Mouse (Mus musculus) forebrain, embryonic 11.5 days (tissue): ENCODE measurements around the gene Pyurf. TPM values are rescaled to one million over a fixed set of nuclear protein-coding genes. Genes with fewer than 3 reads are reported as not detected.

Experiments used
- ATAC-seq: fragments of 200-750 bp; cut with Nextera tagmentation; replicated peaks from 2 replicates; pipeline ENCODE4 v1.8.0; 2017; ENCODE audit warnings: moderate TSS enrichment; ENCODE audit not compliant: low FRiP score
- DNase-seq: peaks from one replicate; pipeline ENCODE4 v3.0.0-alpha.2; 2017; ENCODE audit warnings: low spot score
- H3K27ac ChIP-seq: fragments of 300-500 bp; sonication (generic); 2 replicates; pipeline ENCODE4 v1.5.1; 2014; ENCODE audit warnings: low read depth, low read length
- H3K27me3 ChIP-seq: fragments of 300-500 bp; sonication (generic); 2 replicates; pipeline ENCODE4 v1.6.1; 2014; ENCODE audit warnings: mild to moderate bottlenecking, low read length, mixed read lengths; ENCODE audit not compliant: control insufficient read depth, insufficient read depth
- H3K36me3 ChIP-seq: fragments of 300-500 bp; sonication (generic); 2 replicates; pipeline ENCODE4 v1.6.1; 2014; ENCODE audit warnings: mild to moderate bottlenecking, low read length, moderate library complexity, mixed read lengths; ENCODE audit not compliant: control insufficient read depth, insufficient read depth
- H3K4me1 ChIP-seq: fragments of 300-500 bp; sonication (generic); replicated peaks from 2 replicates; pipeline ENCODE4 v1.6.1; 2014; ENCODE audit warnings: low read length, mixed read lengths; ENCODE audit not compliant: control insufficient read depth, insufficient read depth
- H3K4me2 ChIP-seq: fragments of 300-500 bp; sonication (generic); 2 replicates; pipeline ENCODE4 v1.6.1; 2014; ENCODE audit warnings: low read depth, mild to moderate bottlenecking, low read length, moderate library complexity, mixed read lengths; ENCODE audit not compliant: severe bottlenecking
- H3K4me3 ChIP-seq: fragments of 300-500 bp; sonication (generic); 2 replicates; pipeline ENCODE4 v1.5.1; 2014; ENCODE audit warnings: low read depth, low read length
- H3K9ac ChIP-seq: fragments of 300-500 bp; sonication (generic); 2 replicates; pipeline ENCODE4 v1.6.1; 2014; ENCODE audit warnings: low read length
- H3K9me3 ChIP-seq: fragments of 300-500 bp; sonication (generic); 2 replicates; pipeline ENCODE4 v1.6.1; 2016; ENCODE audit warnings: low read length, mixed read lengths; ENCODE audit not compliant: control insufficient read depth
- WGBS: fragments of 180-500 bp; shearing (Covaris S2); extraction: QIAGEN DNeasy Blood & Tissue Kit; methylation state at CpG from one replicate; pipeline ENCODE4 v1.1.7; 2014; 5-methylcytosine and 5-hydroxymethylcytosine counted together
- polyA plus RNA-seq: library from polyadenylated mRNA; unstranded; fragments of >200 nt; fragmentation: Nextera tagmentation; extraction: Ambion mirVana; gene quantifications from 2 replicates; pipeline ENCODE4 v1.2.1, GENCODE M21; 2014

Gene Pyurf
- polyA plus RNA-seq, 1 experiment from 2014 or later, result 15.8 TPM

GRCm38 (mm10) chr6:57693116-57693515, 1.2 kb upstream of the Pyurf start:
- no peaks in the 10 kb centered on the region for H3K4me1 ChIP-seq
- no peak for DNase-seq
- ATAC-seq, result no peak
- H3K9me3 ChIP-seq, result no peaks in the 10 kb centered on the region
- H3K9ac ChIP-seq, result no peak overlapping the region
- H3K4me3 ChIP-seq, result no peak overlapping the region
- no peak overlapping the region for H3K27ac ChIP-seq
- 84% methylated on average over 3 of the region's 3 CpGs for whole genome bisulfite sequencing
- no peaks in the 10 kb centered on the region for H3K27me3 ChIP-seq
- H3K4me2 ChIP-seq, result no peak overlapping the region
- no peaks in the 10 kb centered on the region for H3K36me3 ChIP-seq

GRCm38 (mm10) chr6:57684156-57684555, 7.7 kb downstream of the Pyurf start:
- no peaks in the 10 kb centered on the region for H3K4me1 ChIP-seq

GRCm38 (mm10) chr6:57661295-57661694, 30.6 kb downstream of the Pyurf start:
- Histone ChIP-seq H3K36me3 (no peaks in the 10 kb centered on the region), H3K27ac (no peak overlapping the region), H3K9ac (no peak overlapping the region), H3K4me2 (no peak overlapping the region), H3K4me3 (no peak overlapping the region), H3K9me3 (no peaks in the 10 kb centered on the region), H3K27me3 (no peaks in the 10 kb centered on the region), H3K4me1 (no peaks in the 10 kb centered on the region)
- WGBS, result 87% methylated on average over 4 of the region's 4 CpGs
- no peak for DNase-seq
- ATAC-seq, result no peak

More at GRCm38 (mm10) chr6:57684156-57684555, 7.7 kb downstream of the Pyurf start:
- H3K4me3 ChIP-seq, result no peak overlapping the region
- H3K27ac ChIP-seq, result no peak overlapping the region
- 83% methylated on average over 1 of the region's 1 CpGs for WGBS
- H3K4me2 ChIP-seq, result no peak overlapping the region
- DNase-seq (no peak), ATAC-seq (no peak)
- peaks cover 3% of the 10 kb centered on the region; the same call in 1 of the 2 replicates for H3K36me3 ChIP-seq
- no peaks in the 10 kb centered on the region for H3K9me3 ChIP-seq
- H3K9ac ChIP-seq, result no peak overlapping the region
- H3K27me3 ChIP-seq, result no peaks in the 10 kb centered on the region

GRCm38 (mm10) chr6:57647256-57647655, 44.6 kb downstream of the Pyurf start:
- no peak for ATAC-seq
- H3K4me1 ChIP-seq, result no peaks in the 10 kb centered on the region
- H3K9ac ChIP-seq, result no peak overlapping the region
- no peak overlapping the region for H3K4me2 ChIP-seq
- H3K4me3 ChIP-seq, result no peak overlapping the region
- no peaks in the 10 kb centered on the region for H3K9me3 ChIP-seq
- DNase-seq, result no peak
- H3K36me3 ChIP-seq, result no peaks in the 10 kb centered on the region
- WGBS, result 76% methylated on average over 1 of the region's 1 CpGs
- H3K27ac ChIP-seq, result no peak overlapping the region
- H3K27me3 ChIP-seq, result no peaks in the 10 kb centered on the region

DNA sequence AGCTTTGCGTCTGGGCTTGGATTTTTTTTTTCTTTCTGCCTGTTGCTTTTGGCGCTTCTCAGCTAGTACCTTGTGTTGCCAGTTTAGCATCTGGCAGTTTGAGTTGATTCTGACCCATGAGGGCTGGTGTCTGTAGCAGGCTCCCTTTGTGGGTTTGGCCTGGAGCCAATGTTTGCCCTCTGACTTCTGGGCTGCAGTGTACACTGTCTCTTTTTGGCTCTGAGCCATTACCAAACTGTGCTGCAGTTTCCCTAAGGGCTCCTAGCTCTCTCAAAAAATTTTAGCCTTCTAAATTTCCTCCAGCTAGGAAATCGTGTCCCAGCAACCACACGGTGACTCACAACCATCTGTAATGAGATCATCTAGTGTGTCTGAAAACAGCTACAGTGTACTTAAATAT, 50.1 kb downstream of the Pyurf start:
- H3K4me3 ChIP-seq, result no peak overlapping the region
- H3K27me3 ChIP-seq, result no peaks in the 10 kb centered on the region
- no peaks in the 10 kb centered on the region for H3K36me3 ChIP-seq
- H3K4me2 ChIP-seq, result no peak overlapping the region
- no peaks in the 10 kb centered on the region for H3K9me3 ChIP-seq
- H3K27ac ChIP-seq, result no peak overlapping the region
- WGBS, result 66% methylated on average over 4 of the region's 4 CpGs
- ATAC-seq (peak; percentile 61; the same call in 1 of the 2 replicates), DNase-seq (no peak)
- H3K9ac ChIP-seq, result no peak overlapping the region
- no peaks in the 10 kb centered on the region for H3K4me1 ChIP-seq

- Histone ChIP-seq H3K27ac (no peak overlapping the region), H3K27me3 (no peaks in the 10 kb centered on the region), H3K9ac (no peak overlapping the region), H3K9me3 (no peaks in the 10 kb centered on the region), H3K36me3 (no peaks in the 10 kb centered on the region), H3K4me3 (no peak overlapping the region), H3K4me2 (no peak overlapping the region), H3K4me1 (no peaks in the 10 kb centered on the region)
- no peak for DNase-seq
- ATAC-seq, result no peak
- WGBS, result 33% methylated on average over 1 of the region's 1 CpGs
These were observed 52.3 kb downstream of the Pyurf start for GRCm38 (mm10) chr6:57639531-57639930.

Other genes with a start within 250 kb of the Pyurf start
- 6.2 and 6.7 TPM in 2 replicates for gene Ppm1k, start 156.6 kb downstream of the Pyurf start, polyA plus RNA-seq
- 2.7 and 3.4 TPM in 2 replicates for gene Herc6, start 111.1 kb downstream of the Pyurf start, polyA plus RNA-seq
- 54.0 and 55.7 TPM in 2 replicates for gene Lancl2, start 10.5 kb upstream of the Pyurf start, polyA plus RNA-seq
- gene Vopp1, start 133.1 kb upstream of the Pyurf start, polyA plus RNA-seq, result 49.2 and 55.3 TPM in 2 replicates
- not detected in 2 replicates for gene Vmn1r21, start 158.3 kb upstream of the Pyurf start, polyA plus RNA-seq
- not detected in 2 replicates for gene Vmn1r22, start 215.9 kb upstream of the Pyurf start, polyA plus RNA-seq
- gene Vmn1r23, start 234.8 kb upstream of the Pyurf start, polyA plus RNA-seq, result not detected in 2 replicates